Mouse (Mus musculus) limb, embryonic 10.5 days (tissue): ENCODE measurements around the gene Agap2. TPM values are rescaled to one million over a fixed set of nuclear protein-coding genes. Genes with fewer than 3 reads are reported as not detected.
"Not testable (repeated sequence)": the region's sequence is repeated elsewhere in the genome, so short reads cannot be mapped to it uniquely, and the experiment has no call there.

Experiments
- DNase-seq: peaks from one replicate; pipeline ENCODE4 v3.0.0-alpha.2; 2017; ENCODE audit warnings: low spot score
- H3K27ac ChIP-seq: fragments of 300-500 bp; sonication (generic); 2 replicates; pipeline ENCODE4 v1.5.1; 2016; ENCODE audit warnings: mild to moderate bottlenecking
- H3K27me3 ChIP-seq: fragments of 300-500 bp; sonication (generic); 2 replicates; pipeline ENCODE4 v1.6.1; 2016; ENCODE audit warnings: low read depth, mild to moderate bottlenecking; ENCODE audit not compliant: poor library complexity, severe bottlenecking
- H3K36me3 ChIP-seq: fragments of 300-500 bp; sonication (generic); 2 replicates; pipeline ENCODE4 v1.6.1; 2016; ENCODE audit warnings: mild to moderate bottlenecking, moderate library complexity
- H3K4me1 ChIP-seq: fragments of 300-500 bp; sonication (generic); 2 replicates; pipeline ENCODE4 v1.6.1; 2016
- H3K4me3 ChIP-seq: fragments of 300-500 bp; sonication (generic); 2 replicates; pipeline ENCODE4 v1.5.1; 2016; ENCODE audit warnings: mild to moderate bottlenecking, moderate library complexity
- H3K9me3 ChIP-seq: fragments of 300-500 bp; sonication (generic); replicated peaks from 2 replicates; pipeline ENCODE4 v1.6.1; 2016; ENCODE audit warnings: mild to moderate bottlenecking
- WGBS: fragments of 180-500 bp; shearing (Covaris S2); methylation state at CpG from one replicate; pipeline ENCODE4 v1.1.7; 2016; 5-methylcytosine and 5-hydroxymethylcytosine counted together
- polyA plus RNA-seq: library from polyadenylated mRNA; unstranded; fragments of >200 nt; fragmentation: Nextera tagmentation; extraction: Ambion mirVana; gene quantifications from 2 replicates; pipeline ENCODE4 v1.2.1, GENCODE M21; 2016

Gene Agap2
- polyA plus RNA-seq, 1 experiment from 2014 or later, result 0.03 TPM

DNA sequence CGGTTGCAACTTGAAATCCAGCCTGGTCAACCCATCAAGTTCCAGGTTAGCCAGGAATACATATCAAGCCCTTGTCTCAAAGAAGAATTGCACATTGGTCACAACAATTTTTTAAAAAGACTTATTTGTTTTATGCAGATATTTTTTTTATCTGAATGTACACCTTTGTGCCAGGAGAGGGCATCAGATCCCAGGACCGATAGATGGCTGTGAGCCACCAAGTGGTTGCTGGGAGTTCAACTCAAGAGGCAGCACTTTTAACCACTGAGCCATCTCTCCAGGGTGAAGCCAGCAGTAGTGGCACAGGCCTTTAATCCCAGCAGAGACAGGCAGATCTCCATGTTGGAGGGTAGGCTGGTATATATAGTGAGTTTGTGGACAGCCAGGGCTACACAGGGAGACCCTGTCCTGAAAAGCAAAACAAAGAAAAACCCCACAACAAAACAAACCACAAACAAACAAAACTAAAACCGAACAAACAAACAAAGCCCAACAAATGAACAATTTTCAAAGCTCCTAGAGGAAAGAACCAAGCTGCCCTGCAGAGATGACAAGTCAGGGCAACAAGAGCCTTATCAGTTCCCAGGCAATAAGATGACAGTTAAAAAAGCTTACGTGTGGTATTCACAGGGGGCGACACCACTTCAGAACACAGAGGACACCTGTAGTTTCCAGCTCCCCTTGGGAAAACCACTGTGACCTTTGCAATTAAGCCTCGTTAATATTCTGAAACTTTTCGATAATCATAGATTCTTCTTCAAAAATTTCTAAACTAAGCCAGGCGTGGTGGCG lies 50.3 kb downstream of the Agap2 start:
- no peak for DNase-seq
- no peaks in the 10 kb centered on the region for H3K9me3 ChIP-seq
- H3K4me1 ChIP-seq, result peaks cover 18% of the 10 kb centered on the region
- WGBS, result 77% methylated on average over 9 of the region's 9 CpGs
- no peaks in the 10 kb centered on the region for H3K27me3 ChIP-seq
- no peaks in the 10 kb centered on the region for H3K36me3 ChIP-seq
- H3K27ac ChIP-seq, result no peak overlapping the region
- H3K4me3 ChIP-seq, result no peak overlapping the region

DNA sequence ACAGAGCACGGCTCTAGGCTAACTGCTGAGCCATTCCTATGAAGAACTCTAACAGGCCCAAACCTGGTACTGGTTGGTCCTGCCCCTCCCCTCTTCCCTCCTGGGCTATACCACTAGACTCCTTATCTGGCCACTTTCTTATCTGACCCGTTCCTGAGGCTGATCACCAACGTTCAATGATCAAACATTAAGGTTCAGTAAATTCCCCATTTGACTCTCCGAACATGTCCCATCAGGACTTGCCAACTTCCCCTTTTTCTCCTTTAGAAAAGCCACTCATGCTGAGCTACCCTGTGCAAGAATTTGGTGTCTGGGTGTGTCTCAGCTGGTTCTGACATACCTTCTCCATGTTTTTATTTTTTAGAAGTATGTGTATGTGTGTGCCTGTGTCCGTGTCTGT lies 51.5 kb downstream of the Agap2 start:
- Histone ChIP-seq H3K4me3 (no peak overlapping the region), H3K27me3 (no peaks in the 10 kb centered on the region), H3K36me3 (no peaks in the 10 kb centered on the region), H3K4me1 (peaks cover 14% of the 10 kb centered on the region), H3K27ac (no peak overlapping the region), H3K9me3 (no peaks in the 10 kb centered on the region)
- WGBS, result 88% methylated on average over 5 of the region's 5 CpGs
- DNase-seq, result no peak

GRCm38 (mm10) chr10:127127711-127128279 lies 52.7 kb downstream of the Agap2 start:
- WGBS, result 85% methylated on average over 7 of the region's 7 CpGs
- Histone ChIP-seq H3K9me3 (no peaks in the 10 kb centered on the region), H3K27ac (no peak overlapping the region), H3K36me3 (no peaks in the 10 kb centered on the region), H3K4me1 (peaks cover 8% of the 10 kb centered on the region), H3K4me3 (no peak overlapping the region), H3K27me3 (no peaks in the 10 kb centered on the region)
- DNase-seq, result no peak

DNA sequence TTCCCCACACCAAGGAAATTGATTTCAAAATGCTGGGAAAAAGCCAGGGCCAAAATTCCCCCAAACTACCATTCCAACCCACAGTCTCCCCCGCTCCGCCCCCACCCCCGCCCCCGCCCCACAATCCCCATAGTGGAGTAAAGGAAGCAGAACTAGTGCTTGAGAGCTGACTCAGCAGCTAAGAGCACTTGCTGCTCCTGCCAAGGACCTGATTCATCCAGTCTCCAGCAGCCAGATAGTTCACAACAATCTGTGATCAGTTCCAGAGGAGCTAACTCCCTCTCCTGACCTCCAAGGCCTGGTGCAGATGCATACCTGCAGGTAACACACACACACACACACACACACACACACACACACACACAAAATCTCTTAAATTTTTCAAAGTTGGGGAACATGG lies 54.3 kb downstream of the Agap2 start:
- 80% methylated on average over 4 of the region's 4 CpGs for WGBS
- DNase-seq, result no peak
- no peaks in the 10 kb centered on the region for H3K9me3 ChIP-seq
- H3K27ac ChIP-seq, result no peak overlapping the region
- no peaks in the 10 kb centered on the region for H3K4me1 ChIP-seq
- no peak overlapping the region for H3K4me3 ChIP-seq
- no peaks in the 10 kb centered on the region for H3K36me3 ChIP-seq
- H3K27me3 ChIP-seq, result no peaks in the 10 kb centered on the region

- no peak for DNase-seq
- Histone ChIP-seq H3K4me1 (peaks cover 8% of the 10 kb centered on the region), H3K9me3 (no peaks in the 10 kb centered on the region), H3K27ac (no peak overlapping the region), H3K4me3 (no peak overlapping the region), H3K27me3 (no peaks in the 10 kb centered on the region), H3K36me3 (no peaks in the 10 kb centered on the region)
- WGBS, result 63% methylated on average over 5 of the region's 5 CpGs
Measured at GRCm38 (mm10) chr10:127132469-127132868, 57.4 kb downstream of the Agap2 start.

DNA sequence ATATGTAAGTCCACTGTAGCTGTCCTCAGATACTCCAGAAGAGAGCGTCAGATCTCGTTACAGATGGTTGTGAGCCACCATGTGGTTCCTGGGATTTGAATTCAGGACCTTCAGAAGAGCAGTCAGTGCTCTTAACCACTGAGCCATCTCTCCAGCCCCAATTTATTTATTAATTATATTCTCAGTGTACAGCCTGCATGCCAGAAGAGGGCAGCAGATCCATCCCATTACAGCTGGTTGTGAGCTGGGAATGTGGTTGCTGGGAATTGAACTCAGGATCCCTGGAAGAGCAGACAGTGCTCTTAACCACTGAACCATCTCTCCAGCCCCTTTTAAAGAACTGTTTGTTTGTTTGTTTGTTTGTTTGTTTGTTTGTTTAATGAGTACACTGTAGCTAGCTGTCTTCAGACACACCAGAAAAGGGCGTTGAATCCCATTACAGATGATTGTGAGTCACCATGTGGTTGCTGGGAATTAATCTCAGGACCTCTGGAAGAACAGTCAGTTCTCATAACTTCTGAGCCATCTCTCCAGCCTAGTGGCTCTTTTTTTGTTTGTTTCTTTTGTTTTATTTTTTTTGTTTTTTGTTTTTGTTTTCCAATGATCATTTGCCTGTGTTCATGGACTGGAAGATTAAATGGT lies 59.4 kb downstream of the Agap2 start:
- H3K27me3 ChIP-seq, H3K36me3 ChIP-seq, H3K4me1 ChIP-seq, H3K9me3 ChIP-seq, H3K4me3 ChIP-seq, H3K27ac ChIP-seq, DNase-seq: not testable (repeated sequence)
- WGBS, result 91% methylated on average over 3 of the region's 3 CpGs

DNA sequence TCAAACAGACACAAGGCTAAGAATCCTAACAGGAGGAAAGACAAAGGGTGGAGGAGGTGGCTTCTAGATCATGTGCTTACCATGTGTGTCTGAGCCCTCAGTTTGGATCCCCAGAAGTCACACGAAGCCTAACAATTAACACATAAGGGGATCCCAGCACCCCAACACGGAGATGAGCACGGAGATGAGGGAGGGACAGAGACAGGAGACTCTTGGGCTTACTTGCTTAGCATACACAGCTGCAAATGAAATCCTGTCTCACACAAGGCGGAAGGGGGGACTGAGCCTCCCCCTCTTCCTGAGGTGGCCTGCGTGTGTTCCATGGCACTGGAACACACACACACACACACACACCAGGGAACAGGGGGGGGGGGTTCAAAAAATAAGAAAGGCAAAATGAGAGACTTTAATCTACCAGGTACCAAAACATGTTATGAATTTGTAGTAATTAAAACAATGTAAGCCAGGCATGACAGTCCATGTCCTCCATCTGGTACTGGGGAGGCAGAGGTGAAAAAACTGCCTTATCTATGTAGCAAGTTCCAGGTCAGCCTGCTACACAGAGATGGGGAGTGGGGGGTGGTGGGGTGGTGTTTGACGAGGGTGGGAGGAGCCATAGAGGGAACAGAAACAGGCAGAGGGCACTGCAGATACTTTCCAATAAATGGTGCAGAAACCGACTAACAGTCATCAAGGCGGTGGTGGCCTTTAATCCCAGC lies 60.2 kb downstream of the Agap2 start:
- 61% methylated on average over 8 of the region's 8 CpGs for WGBS

DNA sequence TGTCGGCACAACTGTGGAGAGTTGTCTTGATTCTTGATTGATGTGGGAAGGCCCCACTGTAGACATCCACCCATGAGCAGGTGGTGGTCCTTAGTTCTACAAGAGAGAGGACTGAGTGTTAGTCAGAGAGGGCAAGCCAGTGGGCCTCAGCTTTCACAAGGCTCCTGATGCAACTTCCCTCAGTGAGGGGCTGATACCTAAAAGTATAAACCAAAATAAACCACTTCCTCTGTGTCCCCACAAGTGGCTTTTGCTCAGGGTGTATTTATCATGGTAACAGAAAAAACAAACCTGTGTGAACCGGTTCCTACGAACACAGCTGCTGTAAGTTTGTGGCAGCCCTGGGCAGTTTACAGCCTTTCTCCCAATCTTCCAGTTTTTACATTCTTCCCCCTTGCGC lies 61.4 kb downstream of the Agap2 start:
- H3K9me3 ChIP-seq, result no peaks in the 10 kb centered on the region
- H3K36me3 ChIP-seq, result no peaks in the 10 kb centered on the region

More for the DNA sequence above, 60.2 kb downstream of the Agap2 start:
- no peaks in the 10 kb centered on the region for H3K36me3 ChIP-seq
- H3K4me1 ChIP-seq, result peaks cover 8% of the 10 kb centered on the region
- H3K27ac ChIP-seq, result no peak overlapping the region
- no peak for DNase-seq
- H3K4me3 ChIP-seq, result no peak overlapping the region
- no peaks in the 10 kb centered on the region for H3K27me3 ChIP-seq
- no peaks in the 10 kb centered on the region for H3K9me3 ChIP-seq

GRCm38 (mm10) chr10:127137896-127138295 lies 62.8 kb downstream of the Agap2 start:
- Histone ChIP-seq H3K9me3 (no peaks in the 10 kb centered on the region), H3K27me3 (no peaks in the 10 kb centered on the region), H3K4me1 (peaks cover 8% of the 10 kb centered on the region), H3K36me3 (no peaks in the 10 kb centered on the region), H3K4me3 (no peak overlapping the region), H3K27ac (no peak overlapping the region)
- WGBS, result 89% methylated on average over 3 of the region's 3 CpGs
- no peak for DNase-seq

More for the DNA sequence above, 61.4 kb downstream of the Agap2 start:
- Histone ChIP-seq H3K4me1 (peaks cover 8% of the 10 kb centered on the region), H3K27ac (no peak overlapping the region), H3K4me3 (no peak overlapping the region), H3K27me3 (no peaks in the 10 kb centered on the region)
- no peak for DNase-seq
- WGBS, result 88% methylated on average over 4 of the region's 4 CpGs

DNA sequence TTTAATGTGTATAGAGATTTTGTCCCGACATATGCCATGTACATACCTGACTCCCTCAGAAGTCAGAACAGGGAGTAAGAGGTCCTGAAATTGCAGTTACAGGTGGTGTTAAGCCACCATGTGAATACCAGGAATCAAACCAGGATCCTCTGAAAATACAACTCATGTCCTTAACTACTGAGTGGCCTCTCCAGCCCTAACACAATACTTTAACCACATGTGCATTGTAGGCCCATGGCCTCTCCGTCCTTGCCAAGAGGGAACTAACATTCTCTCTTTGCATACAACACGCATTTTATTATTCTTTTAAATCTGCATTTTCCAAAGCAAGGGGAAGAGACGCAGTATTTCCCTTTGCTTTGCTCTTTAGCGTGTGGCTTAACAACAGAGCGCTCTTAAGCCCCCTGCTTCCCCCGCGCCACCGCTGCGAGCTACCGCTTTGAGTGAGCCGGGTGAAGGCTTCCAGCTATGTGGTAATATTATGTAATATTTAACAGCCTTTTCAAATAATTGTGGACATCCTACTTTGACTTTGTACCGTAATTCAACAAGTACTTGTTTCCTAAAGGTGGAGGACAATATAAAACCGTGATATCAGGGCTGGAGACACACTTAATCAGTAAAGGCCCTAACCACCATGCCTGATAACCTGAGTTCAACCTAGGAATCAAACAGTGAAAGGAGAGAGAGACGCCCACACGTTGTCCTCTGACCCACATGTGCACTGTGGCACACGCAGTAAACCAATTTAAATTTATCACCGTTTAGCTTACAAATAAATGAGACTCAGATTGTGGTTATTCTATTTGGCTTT lies 63.5 kb downstream of the Agap2 start:
- Histone ChIP-seq H3K27ac (no peak overlapping the region), H3K4me1 (peaks cover 8% of the 10 kb centered on the region), H3K27me3 (no peaks in the 10 kb centered on the region), H3K36me3 (no peaks in the 10 kb centered on the region), H3K9me3 (no peaks in the 10 kb centered on the region), H3K4me3 (no peak overlapping the region)
- no peak for DNase-seq
- WGBS, result 91% methylated on average over 18 of the region's 18 CpGs

DNA sequence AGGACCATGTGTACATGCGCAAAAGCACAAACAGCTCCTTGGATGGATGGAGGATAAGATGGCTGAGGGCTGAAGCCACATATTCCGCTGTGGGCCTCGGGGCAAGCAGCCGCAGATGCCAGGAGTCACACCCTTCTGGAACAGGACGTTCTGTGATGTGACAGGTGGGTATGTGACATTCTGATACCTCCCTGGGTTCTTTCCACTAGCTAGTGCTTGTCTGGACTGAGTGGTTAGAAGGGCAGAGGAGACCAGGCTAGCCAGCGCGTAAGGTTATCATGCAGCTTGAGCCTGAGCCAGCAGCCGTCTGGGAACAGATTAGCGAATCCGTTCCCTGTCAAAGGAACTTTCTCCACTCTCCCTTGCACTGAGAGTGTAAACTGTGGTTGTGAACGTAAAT lies 65.9 kb downstream of the Agap2 start:
- no peak overlapping the region for H3K4me3 ChIP-seq
- H3K27ac ChIP-seq, result no peak overlapping the region
- H3K36me3 ChIP-seq, result no peaks in the 10 kb centered on the region
- H3K4me1 ChIP-seq, result 0 out of 2 replicates have a peak, but pooled peaks cover 3% of the 10 kb centered on the region
- H3K27me3 ChIP-seq, result no peaks in the 10 kb centered on the region
- DNase-seq, result no peak
- H3K9me3 ChIP-seq, result no peaks in the 10 kb centered on the region
- WGBS, result 89% methylated on average over 11 of the region's 11 CpGs

GRCm38 (mm10) chr10:127141500-127141899 lies 66.4 kb downstream of the Agap2 start:
- H3K27me3 ChIP-seq, result no peaks in the 10 kb centered on the region

More at GRCm38 (mm10) chr10:127141500-127141899, 66.4 kb downstream of the Agap2 start:
- Histone ChIP-seq H3K4me3 (no peak overlapping the region), H3K36me3 (no peaks in the 10 kb centered on the region), H3K27ac (no peak overlapping the region), H3K4me1 (0 out of 2 replicates have a peak, but pooled peaks cover 3% of the 10 kb centered on the region), H3K9me3 (no peaks in the 10 kb centered on the region)
- WGBS, result 87% methylated on average over 8 of the region's 8 CpGs
- no peak for DNase-seq
